8 mouse cellular contexts compared by ENCODE assay signal in genomic region chr11:59839008-59839458, GRCm38 (mm10). TPM values are rescaled to one million over a fixed set of nuclear protein-coding genes. Genes with fewer than 3 reads are reported as not detected.
DNase-seq lines count a peak whose midpoint lies in the region; ATAC-seq lines count a peak whose summit lies in the region.

Nt5m (plus strand) TSS chr11:59839447.

- DNase-seq in R1 (ENCODE audit: low read depth, low spot score) = peak; percentile 97
- peak; percentile 96 to 97 for DNase-seq in cerebellum, postnatal 14 days
- DNase-seq in frontal cortex, postnatal 14 days (ENCODE audit: low spot score in 2 of 2) = peak; percentile 89 to 92
- DNase-seq in layer of hippocampus, postnatal 25 days (ENCODE audit: extremely low spot score in 1 of 2, low spot score in 1 of 2) = peak; percentile 81 to 86
- peak; percentile 96 for DNase-seq in lung, postnatal 14 days
- peak; percentile 90 for DNase-seq in ovary, postnatal 36 days (ENCODE audit: low spot score)
- DNase-seq in thymus, postnatal 25 days = peak; percentile 95

- peak; percentile 97 for ATAC-seq in hindbrain, embryonic 13.5 days (ENCODE audit: low FRiP score)

- no peaks in the 10 kb centered on the region for H3K9me3 ChIP-seq in hindbrain, embryonic 13.5 days

- WGBS in hindbrain, embryonic 13.5 days = 0% methylated on average over 24 of the region's 24 CpGs

- H3K27me3 ChIP-seq in hindbrain, embryonic 13.5 days = no peaks in the 10 kb centered on the region

- peak within 1 kb of the TSS; percentile 68 for H3K4me2 ChIP-seq in hindbrain, embryonic 13.5 days

- H3K27ac ChIP-seq in hindbrain, embryonic 13.5 days = peak within 1 kb of the TSS; percentile 99

- peak within 1 kb of the TSS; percentile 95 for H3K9ac ChIP-seq in hindbrain, embryonic 13.5 days

- peak within 1 kb of the TSS; percentile 95 for H3K4me3 ChIP-seq in hindbrain, embryonic 13.5 days

- peaks cover 23% of the 10 kb centered on the region for H3K36me3 ChIP-seq in hindbrain, embryonic 13.5 days

- peaks cover 26% of the 10 kb centered on the region for H3K4me1 ChIP-seq in hindbrain, embryonic 13.5 days (replicated peaks)

RNA-seq across cellular contexts. Expression of gene Nt5m, which starts in this region (rescaled TPM):
- 61.5 and 64.1 TPM in 2 replicates for polyA plus RNA-seq in hindbrain, embryonic 13.5 days (2015; fragmentation: Nextera tagmentation; extraction: Ambion mirVana)
- total RNA-seq in layer of hippocampus, postnatal 25 days (2021) = 10 to 100 TPM; 59.8 to 63.3 TPM

Comparison
In these comparisons a context has a peak if more than half of its experiments do, and no peak if none do; other contexts are left out.
1. Peak in every context shown above with its lines: DNase-seq, ATAC-seq, H3K4me3 ChIP-seq and H3K27ac ChIP-seq.